Mouse (Mus musculus): Measurements from ENCODE around the gene Nr2f1.

The Nr2f1 gene

DNA sequence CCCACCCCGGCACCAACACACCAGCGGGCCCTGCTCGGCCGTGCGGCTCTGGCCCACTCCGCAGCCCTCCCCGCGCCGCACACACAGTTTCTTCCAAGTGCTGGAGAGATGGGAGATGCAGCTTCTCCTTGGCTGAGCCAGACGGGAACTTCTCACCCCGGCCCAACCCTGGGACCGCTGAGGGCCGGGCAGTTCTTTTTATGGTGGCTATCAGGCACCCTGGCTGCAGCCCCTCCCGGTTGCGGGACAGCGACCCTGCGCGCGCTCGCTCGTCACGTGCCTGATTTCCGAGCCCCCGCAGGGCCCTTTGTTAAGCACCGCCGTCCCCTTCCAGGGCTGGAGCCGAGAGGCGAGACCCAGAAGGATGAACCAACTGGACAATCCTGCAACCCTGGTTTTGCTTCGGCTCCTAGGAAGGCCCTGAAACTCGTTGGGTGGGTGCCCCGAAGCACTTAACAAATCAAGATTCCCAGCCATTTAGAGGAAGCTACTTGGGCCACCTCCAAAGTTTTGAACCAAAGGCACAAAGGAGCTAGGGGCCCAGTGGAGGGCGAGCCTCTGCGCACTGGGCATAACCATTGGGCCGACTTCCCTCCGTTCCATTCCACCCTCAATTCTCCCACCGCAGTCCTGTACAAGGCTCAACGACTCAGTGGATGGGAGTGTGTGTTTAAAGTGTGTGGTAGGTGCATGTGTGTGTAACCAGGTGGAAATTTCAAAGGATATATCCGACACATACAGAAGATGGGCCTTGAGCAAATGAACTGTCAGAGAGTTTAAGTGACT, 20.1 kb downstream of the Nr2f1 start:
- DNase-seq (ENCODE audit: low spot score): no peak

DNA sequence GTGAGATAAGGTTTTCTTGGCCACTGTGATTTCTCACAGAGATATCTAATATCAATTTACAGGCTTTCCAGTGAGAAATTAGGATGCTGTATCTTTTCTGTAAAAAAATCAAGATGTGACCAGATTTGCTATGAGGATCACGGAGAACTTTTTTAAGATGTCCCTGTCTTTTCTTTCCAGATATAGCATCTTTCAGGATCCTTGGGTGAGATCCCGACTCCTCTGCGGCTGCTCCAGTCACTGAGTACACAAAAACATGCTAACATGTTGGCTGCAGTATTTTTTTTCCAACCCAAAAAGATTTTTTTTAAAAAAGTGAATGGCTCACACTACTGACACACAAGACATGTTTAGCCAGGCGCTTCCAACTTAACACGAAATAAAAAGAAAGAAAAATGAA, 20.8 kb downstream of the Nr2f1 start:
- DNase-seq (ENCODE audit: low spot score): no peak

DNA sequence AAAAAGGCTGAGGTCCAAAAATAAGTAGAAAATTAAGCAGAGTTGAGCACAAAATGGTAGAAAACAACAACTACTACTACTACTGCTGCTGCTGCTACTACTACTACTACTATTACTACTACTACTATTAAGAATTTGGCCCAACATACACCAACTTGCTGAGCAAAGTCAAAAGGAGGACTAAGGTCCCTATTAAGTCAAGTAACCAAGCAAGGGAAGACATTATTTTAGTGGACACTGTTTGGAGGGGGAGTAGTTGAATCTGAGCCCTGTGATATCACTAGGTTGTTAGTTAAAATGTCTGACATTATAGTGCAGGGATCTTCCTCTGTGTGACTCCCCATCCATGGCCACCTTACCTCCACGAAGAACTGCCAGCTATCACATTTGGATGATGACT, 21.5 kb downstream of the Nr2f1 start:
- no peak for DNase-seq (ENCODE audit: low spot score)

DNA sequence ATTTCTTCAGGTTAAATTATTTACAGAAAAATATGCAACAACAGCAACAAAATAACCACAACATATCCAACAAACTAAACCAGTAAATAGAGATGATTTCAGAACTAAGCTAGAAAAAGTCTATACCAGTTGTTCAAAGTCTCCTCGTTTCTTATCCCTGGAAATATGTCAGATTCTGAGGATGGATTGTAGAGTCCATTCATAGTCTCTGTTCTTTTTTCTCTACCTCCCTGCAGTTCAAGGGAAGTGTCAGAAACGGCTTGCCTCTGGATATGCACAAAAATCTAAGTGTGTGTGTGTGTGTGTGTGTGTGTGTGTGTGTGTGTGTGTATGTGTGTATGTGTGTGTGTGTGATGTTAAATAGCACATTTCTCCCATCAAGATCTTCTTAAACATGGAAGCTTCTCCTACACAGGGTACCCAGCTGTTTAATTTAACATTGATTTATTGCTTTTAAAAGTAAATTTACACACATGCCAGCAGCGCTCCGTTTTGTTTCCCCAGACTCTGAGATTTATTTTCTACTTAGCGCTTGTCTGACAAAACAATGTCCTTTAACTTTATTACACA, 22.1 kb downstream of the Nr2f1 start:
- no peak for DNase-seq (ENCODE audit: low spot score)

- DNase-seq (ENCODE audit: low spot score): no peak
Measured at GRCm38 (mm10) chr13:78175821-78176380, 23.7 kb downstream of the Nr2f1 start.

DNA sequence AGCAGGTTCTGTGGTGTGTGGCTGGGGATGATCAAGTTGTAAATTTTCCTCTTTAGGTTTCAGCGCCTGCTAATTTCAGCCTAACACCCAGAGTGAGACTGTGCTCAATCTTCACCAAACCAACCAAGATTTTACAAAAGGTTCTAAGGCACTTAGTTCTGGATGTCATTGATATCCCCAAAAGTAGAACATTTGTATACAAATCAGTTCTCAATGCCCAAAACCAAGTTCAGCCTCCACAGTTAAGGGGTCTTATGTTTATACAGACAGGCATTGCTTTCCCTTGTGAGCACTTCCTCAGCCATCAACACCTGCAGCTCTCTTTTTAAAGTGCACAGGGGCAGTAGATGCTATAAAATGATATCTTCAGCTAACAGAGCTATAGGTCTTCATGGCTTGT, 24.7 kb downstream of the Nr2f1 start:
- no peak for DNase-seq (ENCODE audit: low spot score)

- DNase-seq (ENCODE audit: low spot score): no peak
Measured at GRCm38 (mm10) chr13:78174191-78174590, 25.4 kb downstream of the Nr2f1 start.

DNA sequence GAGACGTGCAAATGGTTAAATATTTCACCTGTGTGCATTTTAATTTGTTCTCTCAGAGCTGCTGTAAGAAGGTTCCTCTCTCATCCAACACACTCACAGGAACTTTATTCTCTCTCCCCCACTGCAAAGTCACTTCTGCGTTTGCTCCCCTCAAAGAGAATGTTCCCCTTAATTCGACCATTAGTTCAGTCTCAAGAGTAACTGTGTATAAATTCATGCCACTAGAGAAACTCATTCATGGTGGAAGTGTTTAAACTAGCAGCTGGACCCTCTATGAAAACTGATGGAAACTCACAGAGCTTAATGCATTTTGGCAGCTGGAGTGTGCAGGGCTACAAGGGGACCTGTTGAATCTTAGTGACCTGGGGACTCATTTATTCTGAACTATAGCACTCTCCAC, 26.7 kb downstream of the Nr2f1 start:
- DNase-seq (ENCODE audit: low spot score): no peak

DNA sequence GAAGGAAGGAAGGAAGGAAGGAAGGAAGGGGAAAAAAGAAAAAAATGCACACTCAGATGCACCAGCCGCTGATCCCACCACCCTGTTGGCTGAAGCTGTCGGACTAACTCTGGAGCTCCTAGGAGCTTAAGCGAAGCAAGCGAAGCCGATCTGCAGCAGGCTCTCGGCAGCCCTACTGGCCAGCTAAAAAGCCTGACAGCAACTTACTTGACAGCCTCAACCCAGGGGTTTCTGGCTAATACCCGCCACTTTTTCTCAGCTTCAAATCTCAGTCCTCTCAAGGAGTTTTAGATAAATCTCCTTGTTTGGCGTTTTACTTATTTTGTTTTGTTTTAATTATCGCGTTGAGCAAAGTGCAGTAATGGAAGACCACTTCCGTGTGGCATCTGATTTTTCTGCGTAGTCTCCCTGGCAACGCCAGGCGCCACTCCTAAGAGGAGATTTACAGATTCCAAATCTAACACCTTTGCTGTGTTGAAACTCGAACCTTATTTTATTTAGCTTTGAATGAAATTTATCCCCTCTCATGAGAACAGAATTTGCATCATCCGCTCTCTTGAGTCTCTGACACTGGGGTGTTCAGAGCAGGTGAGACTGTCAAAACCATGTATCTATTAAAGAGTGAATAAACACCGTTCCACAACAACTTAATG, 27.4 kb downstream of the Nr2f1 start:
- DNase-seq (ENCODE audit: low spot score): no peak

DNA sequence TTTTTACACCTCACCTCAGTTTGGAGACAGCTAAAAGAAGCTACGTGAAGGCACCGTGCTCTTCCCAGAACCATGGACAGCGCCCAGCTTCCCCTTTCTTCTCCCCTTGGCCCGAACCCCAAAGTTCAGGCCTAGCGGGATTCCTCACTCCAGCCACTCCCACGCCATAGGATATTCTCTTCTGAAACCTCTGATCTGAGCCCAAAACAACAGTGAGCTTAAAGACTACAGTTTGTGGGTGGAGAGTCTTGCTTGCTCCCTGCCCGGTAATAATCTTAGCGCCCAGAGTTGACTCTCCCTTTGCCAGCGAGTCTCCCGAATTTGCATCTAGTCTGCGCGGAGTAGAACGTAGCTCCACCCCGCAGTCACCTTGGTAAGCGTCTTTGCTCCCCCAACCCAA, 28.2 kb downstream of the Nr2f1 start:
- DNase-seq (ENCODE audit: low spot score): peak; percentile 35

- DNase-seq (ENCODE audit: low spot score): no peak
Measured at GRCm38 (mm10) chr13:78168166-78168565, 31.4 kb downstream of the Nr2f1 start.

DNA sequence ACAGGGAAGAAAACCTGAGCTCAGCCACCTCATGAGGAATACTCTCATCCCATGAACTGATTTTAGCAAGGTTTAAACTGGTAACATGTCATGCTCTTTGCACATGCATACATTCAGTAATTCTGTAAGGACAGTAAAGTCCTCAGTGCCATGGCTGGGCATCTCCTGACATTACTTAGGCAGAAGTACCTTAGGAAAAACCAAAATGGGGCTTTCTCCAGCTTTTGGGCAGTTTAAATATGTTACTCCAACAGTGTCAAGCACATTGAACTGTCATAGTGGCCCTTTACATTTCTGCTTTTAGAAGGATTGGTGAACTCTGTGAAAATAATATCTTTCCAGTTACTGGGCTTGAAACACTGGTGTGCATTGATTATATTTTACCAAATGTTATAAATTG, 34.6 kb downstream of the Nr2f1 start:
- DNase-seq (ENCODE audit: low spot score): no peak

- peak; percentile 56 for DNase-seq (ENCODE audit: low spot score)
Measured at GRCm38 (mm10) chr13:78163087-78163958, 36.2 kb downstream of the Nr2f1 start.

DNA sequence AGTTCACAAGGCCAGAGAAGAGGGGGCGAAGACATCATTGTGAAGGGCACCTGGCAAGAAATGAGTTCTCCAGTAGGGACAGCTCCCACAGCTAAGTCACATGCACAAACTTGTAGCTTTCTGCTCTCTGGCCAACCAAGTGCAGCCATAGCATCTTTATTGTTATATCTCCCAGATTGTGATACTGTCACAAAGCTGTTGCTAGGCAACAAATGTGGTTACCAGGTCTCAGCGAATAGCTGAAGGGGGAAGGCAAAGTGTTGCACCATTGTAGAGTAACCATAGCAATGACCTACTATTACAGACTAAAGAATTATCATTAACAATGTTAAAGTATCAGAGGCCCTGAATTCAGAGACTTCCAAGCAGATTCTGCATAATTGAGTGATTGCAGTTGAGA, 37.4 kb downstream of the Nr2f1 start:
- DNase-seq (ENCODE audit: low spot score): no peak

- DNase-seq (ENCODE audit: low spot score): no peak
Measured at GRCm38 (mm10) chr13:78157465-78157864, 42.1 kb downstream of the Nr2f1 start.
